Mouse (Mus musculus) NIH3T3 (cell line): ENCODE results near the gene Msmo1.
A peak's percentile ranks its signal among the peaks of the same experiment; 100 is the strongest.

Experiments
- DNase-seq: peaks from one replicate; pipeline ENCODE4 v3.0.0-alpha.2; 2012; ENCODE audit warnings: low read depth

The Msmo1 gene

GRCm38 (mm10) chr8:64711544-64711943, 22.0 kb downstream of the Msmo1 start:
- DNase-seq: no peak

- DNase-seq: no peak
Observed at GRCm38 (mm10) chr8:64707481-64707880, 26.1 kb downstream of the Msmo1 start.

GRCm38 (mm10) chr8:64703191-64703590, 30.4 kb downstream of the Msmo1 start:
- DNase-seq: no peak

GRCm38 (mm10) chr8:64692651-64693201, 40.9 kb downstream of the Msmo1 start, which contains the start of gene Cpe:
TSS of gene Cpe (minus strand) at chr8:64693054.
- DNase-seq: peak; percentile 91

- peak; percentile 55 for DNase-seq
Observed at GRCm38 (mm10) chr8:64691591-64692401, 41.8 kb downstream of the Msmo1 start.

- no peak for DNase-seq
Observed at GRCm38 (mm10) chr8:64690845-64691244, 42.7 kb downstream of the Msmo1 start.

- no peak for DNase-seq
Observed at GRCm38 (mm10) chr8:64690306-64690705, 43.3 kb downstream of the Msmo1 start.

GRCm38 (mm10) chr8:64688741-64689140, 44.9 kb downstream of the Msmo1 start:
- DNase-seq: peak; percentile 75

- DNase-seq: peak; percentile 87
Observed at GRCm38 (mm10) chr8:64688161-64688560, 45.4 kb downstream of the Msmo1 start.

- no peak for DNase-seq
Observed at GRCm38 (mm10) chr8:64682501-64682900, 51.1 kb downstream of the Msmo1 start.

GRCm38 (mm10) chr8:64676381-64676780, 57.2 kb downstream of the Msmo1 start:
- no peak for DNase-seq

GRCm38 (mm10) chr8:64674951-64675585, 58.5 kb downstream of the Msmo1 start:
- peak; percentile 88 for DNase-seq

- peak; percentile 33 for DNase-seq
Observed at GRCm38 (mm10) chr8:64672920-64673319, 60.7 kb downstream of the Msmo1 start.

GRCm38 (mm10) chr8:64671937-64672336, 61.7 kb downstream of the Msmo1 start:
- DNase-seq: no peak
